Mouse (Mus musculus) bone marrow, adult 2 months (tissue): ENCODE results near the gene Fdx1.

Experiments used
- CTCF ChIP-seq: fragments of 200-500 bp; IDR thresholded peaks from 2 replicates; pipeline ENCODE4 v1.5.1; 2011; ENCODE audit warnings: low read length, control low read depth; ENCODE audit not compliant: control insufficient read depth, insufficient read depth
- POLR2A ChIP-seq: fragments of 200-500 bp; IDR thresholded peaks from 2 replicates; pipeline ENCODE4 v1.6.1; 2011; ENCODE audit warnings: low read depth, mild to moderate bottlenecking, control low read depth, low read length, borderline replicate concordance; ENCODE audit not compliant: control insufficient read depth

GRCm38 (mm10) chr9:51928116-51928515 lies 35.2 kb downstream of the Fdx1 start:
- TF ChIP-seq CTCF (no peak), POLR2A (no peak)
